Mouse (Mus musculus) inflammation-experienced regulatory T-cells, adult 6 months (primary cell): ENCODE data around the gene Nr2c1. TPM values are rescaled to one million over a fixed set of nuclear protein-coding genes. Genes with fewer than 3 reads are reported as not detected.

Experiments used
- ATAC-seq: one replicate; pipeline ENCODE4 v1.8.0; 2017
- polyA plus RNA-seq, 3 experiments: library from polyadenylated mRNA; unstranded; fragments of 100-300 nt; shearing (Covaris generic); gene quantifications; one replicate each; pipeline ENCODE4 v1.2.1; 2017

Nr2c1 gene
- polyA plus RNA-seq, 3 experiments from 2014 or later: 1.7 to 5.5 (median 5.2) TPM

GRCm38 (mm10) chr10:94210718-94211618, 63.1 kb downstream of the Nr2c1 start:
- ATAC-seq: no peak

GRCm38 (mm10) chr10:94211725-94212124, 63.9 kb downstream of the Nr2c1 start:
- peak; percentile 92 for ATAC-seq

GRCm38 (mm10) chr10:94225026-94225750, 77.4 kb downstream of the Nr2c1 start:
- no peak for ATAC-seq

- ATAC-seq: no peak
These were observed 82.6 kb downstream of the Nr2c1 start for GRCm38 (mm10) chr10:94230172-94230981.

- ATAC-seq: no peak
These were observed 83.2 kb downstream of the Nr2c1 start for GRCm38 (mm10) chr10:94231025-94231424.

GRCm38 (mm10) chr10:94235200-94235599, 87.4 kb downstream of the Nr2c1 start:
- no peak for ATAC-seq

- ATAC-seq: no peak
These were observed 93.5 kb downstream of the Nr2c1 start for GRCm38 (mm10) chr10:94241346-94241745.

Other genes starting within 250 kb of the Nr2c1 start
- 10 to 100 TPM; 10.3 to 13.7 (median 10.3) TPM for gene Vezt, start 112.2 kb upstream of the Nr2c1 start, polyA plus RNA-seq
- gene Fgd6, start 112.0 kb upstream of the Nr2c1 start, polyA plus RNA-seq: 1 to 10 TPM in 2 of 3 experiments, under 1 TPM in 1; 0.50 to 1.6 (median 1.5) TPM
- 100 to 1,000 TPM; 133 to 203 (median 177) TPM for gene Ndufa12, start 50.7 kb downstream of the Nr2c1 start, polyA plus RNA-seq
- gene Gm4792, start 150.7 kb downstream of the Nr2c1 start, polyA plus RNA-seq: not detected
- 1 to 10 TPM in 2 of 3 experiments, under 1 TPM in 1; 0.38 to 1.6 (median 1.0) TPM for gene Tmcc3, start 163.9 kb downstream of the Nr2c1 start, polyA plus RNA-seq